Mouse (Mus musculus): ENCODE measurements around the gene Gm4565.
"Not testable (repeated sequence)": the region's sequence is repeated elsewhere in the genome, so short reads cannot be mapped to it uniquely, and the experiment has no call there.

Gene Gm4565

GRCm38 (mm10) chr7:22588027-22588426 is at the start of gene Gm4565:
Gene Gm4565, minus strand, starts transcription at chr7:22588127.
- CTCF ChIA-PET: not testable (repeated sequence)

DNA sequence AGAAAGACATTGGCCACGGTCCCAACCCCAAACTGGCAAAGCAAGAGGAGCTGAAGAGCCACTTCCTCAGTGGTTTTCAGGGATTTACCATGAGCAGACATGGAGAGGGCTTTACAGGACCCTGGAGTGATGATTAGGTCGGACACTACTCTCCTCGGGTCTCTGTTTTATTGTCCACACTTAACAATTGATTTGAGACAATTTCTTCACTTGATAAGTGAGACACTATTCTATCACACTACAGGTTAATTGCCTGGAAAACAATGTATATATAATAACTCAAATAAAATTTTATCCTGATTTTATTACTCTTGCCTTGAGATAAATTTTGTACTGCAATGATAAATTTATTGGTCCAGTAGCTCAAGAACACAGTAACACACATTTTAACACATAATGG is 22.7 kb downstream of the Gm4565 start, which contains the start of gene Gm4201:
Gene Gm4201, minus strand, starts transcription at position 101 of the 400 bp plus-strand sequence.
- CTCF ChIA-PET: not testable (repeated sequence)

DNA sequence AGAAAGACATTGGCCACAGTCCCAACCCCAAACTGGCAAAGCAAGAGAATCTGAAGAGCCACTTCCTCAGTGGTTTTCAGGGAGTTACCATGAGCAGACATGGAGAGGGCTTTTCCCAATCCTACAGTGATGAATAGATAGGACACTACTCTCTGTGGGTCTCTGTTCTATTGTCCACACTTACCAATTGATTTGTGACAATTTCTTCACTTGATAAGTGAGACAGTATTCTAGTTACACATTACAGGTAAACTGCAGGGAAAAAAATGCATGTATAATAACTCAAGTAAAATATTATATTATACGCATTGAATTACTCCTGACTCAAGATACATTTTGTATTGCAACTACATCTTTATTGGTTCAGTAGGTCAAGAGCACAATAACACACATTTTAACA is 53.1 kb downstream of the Gm4565 start, which contains the start of gene Gm8677:
Gene Gm8677, minus strand, starts transcription at position 101 of the 400 bp plus-strand sequence.
- CTCF ChIA-PET: not testable (repeated sequence)
